Mouse (Mus musculus): Measurements from ENCODE around the gene Ptchd3. TPM values are rescaled to one million over a fixed set of nuclear protein-coding genes. Genes with fewer than 3 reads are reported as not detected.

Ptchd3 gene
- polyA plus RNA-seq, 1 experiment = not detected

DNA sequence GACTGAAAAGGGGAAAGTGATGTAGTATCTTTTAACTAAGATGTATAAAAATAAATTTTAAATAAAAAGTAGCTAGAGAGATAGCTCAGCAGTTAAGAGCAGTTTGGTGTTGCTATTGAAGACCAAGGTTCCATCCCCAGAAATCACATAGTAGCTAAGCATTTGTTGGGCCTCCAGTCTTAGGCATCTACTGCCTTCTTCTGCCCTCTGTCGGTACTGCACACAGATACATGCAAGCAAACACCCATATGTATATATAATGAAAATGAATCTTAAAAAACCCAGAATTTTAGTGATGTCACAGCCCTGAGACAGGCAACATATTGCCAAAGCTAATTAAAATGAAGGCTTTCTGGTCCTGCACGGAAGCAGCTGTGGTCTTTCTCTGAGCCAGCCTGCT, 15.9 kb downstream of the Ptchd3 start:
- H3K4me3 ChIP-seq (replicated peaks; ENCODE audit: control insufficient read depth, low read depth, low read length) = no peak overlapping the region
- H3K27ac ChIP-seq (ENCODE audit: control insufficient read depth, insufficient read depth, low read depth, low read length, poor library complexity) = no peak overlapping the region
- 45% methylated on average over 2 of the region's 2 CpGs for WGBS
- TF ChIP-seq CTCF (IDR thresholded peaks at IDR 0.05; ENCODE audit: control insufficient read depth, insufficient read depth, low read length) = no peak
- no peak for TF ChIP-seq POLR2A (IDR thresholded peaks at IDR 0.05; ENCODE audit: borderline replicate concordance, control insufficient read depth, low read depth, low read length)
- no peaks in the 10 kb centered on the region for H3K4me1 ChIP-seq (ENCODE audit: control insufficient read depth, insufficient read depth, low read length)

DNA sequence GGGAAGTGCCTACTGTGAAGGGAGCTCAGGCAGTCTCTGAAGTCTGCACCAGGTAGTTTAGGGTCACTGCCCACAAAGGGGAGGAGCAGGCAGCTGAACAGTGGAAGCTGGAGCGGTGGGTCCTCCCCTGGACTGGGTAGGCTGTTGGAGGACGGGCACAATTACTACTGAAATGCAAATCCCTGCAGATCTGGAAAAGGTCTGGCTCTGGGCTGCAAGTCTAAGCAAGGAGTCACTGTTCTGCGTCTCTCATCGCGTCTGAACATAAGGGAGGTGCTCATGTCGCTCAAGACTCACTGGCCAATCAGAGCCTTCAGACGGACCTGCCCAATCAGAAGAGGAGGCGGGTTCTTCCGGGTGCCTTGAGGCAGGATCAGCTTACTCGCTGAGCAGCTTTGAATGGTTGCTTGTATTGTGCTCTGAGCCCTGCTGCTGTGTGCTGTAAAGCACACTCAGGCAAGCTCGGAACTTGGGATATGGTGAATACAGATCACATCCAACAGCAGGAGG, 17.8 kb downstream of the Ptchd3 start:
- Histone ChIP-seq H3K27ac (ENCODE audit: control insufficient read depth, insufficient read depth, low read depth, low read length, poor library complexity) (no peak overlapping the region), H3K4me3 (replicated peaks; ENCODE audit: control insufficient read depth, low read depth, low read length) (peak overlapping the region; percentile 61), H3K4me1 (ENCODE audit: control insufficient read depth, insufficient read depth, low read length) (no peaks in the 10 kb centered on the region)
- TF ChIP-seq CTCF (IDR thresholded peaks at IDR 0.05; ENCODE audit: control insufficient read depth, insufficient read depth, low read length) (no peak; the same call in 1 of the 2 replicates), POLR2A (IDR thresholded peaks at IDR 0.05; ENCODE audit: borderline replicate concordance, control insufficient read depth, low read depth, low read length) (no peak)
- WGBS = 5% methylated on average over 11 of the region's 11 CpGs

Other genes starting within 250 kb of the Ptchd3 start
- 2.4 and 6.1 TPM in 2 replicates for gene B3gntl1, start 157.1 kb upstream of the Ptchd3 start, polyA plus RNA-seq (2011; ENCODE audit: insufficient read depth, insufficient read length, low replicate concordance, missing spikeins)
- 5.4 and 5.5 TPM in 2 replicates for gene Metrnl, start 128.7 kb upstream of the Ptchd3 start, polyA plus RNA-seq (2011; ENCODE audit: insufficient read depth, insufficient read length, low replicate concordance, missing spikeins)

Data from bone marrow, adult 2 months (tissue).